Mouse (Mus musculus): Measurements from ENCODE around the gene Lcn11.
"Not testable (repeated sequence)": the region's sequence is repeated elsewhere in the genome, so short reads cannot be mapped to it uniquely, and the experiment has no call there.

Lcn11 gene

DNA sequence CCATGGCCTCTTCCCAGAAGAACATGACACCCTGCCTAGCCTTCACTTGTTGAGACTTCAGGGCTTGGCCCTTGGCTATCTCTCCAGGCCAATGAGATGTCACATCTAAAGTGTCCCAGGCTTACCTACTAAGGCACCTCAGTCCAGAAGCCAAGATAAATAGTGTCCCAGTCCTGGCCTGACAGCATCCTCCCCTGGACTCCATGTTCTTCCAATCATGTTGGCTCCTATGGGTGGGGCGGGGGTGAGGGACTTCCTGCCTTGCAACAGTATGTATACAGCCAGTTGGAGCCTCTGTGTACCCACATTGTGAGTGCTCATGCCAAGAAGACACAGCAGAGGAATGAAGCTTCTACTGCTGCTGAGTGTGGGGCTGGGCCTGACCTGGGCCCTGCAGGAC lies at the start of gene Lcn11:
Gene Lcn11 (plus strand): TSS at position 301 of the 400 bp plus-strand sequence.
- DNase-seq: no peak

DNA sequence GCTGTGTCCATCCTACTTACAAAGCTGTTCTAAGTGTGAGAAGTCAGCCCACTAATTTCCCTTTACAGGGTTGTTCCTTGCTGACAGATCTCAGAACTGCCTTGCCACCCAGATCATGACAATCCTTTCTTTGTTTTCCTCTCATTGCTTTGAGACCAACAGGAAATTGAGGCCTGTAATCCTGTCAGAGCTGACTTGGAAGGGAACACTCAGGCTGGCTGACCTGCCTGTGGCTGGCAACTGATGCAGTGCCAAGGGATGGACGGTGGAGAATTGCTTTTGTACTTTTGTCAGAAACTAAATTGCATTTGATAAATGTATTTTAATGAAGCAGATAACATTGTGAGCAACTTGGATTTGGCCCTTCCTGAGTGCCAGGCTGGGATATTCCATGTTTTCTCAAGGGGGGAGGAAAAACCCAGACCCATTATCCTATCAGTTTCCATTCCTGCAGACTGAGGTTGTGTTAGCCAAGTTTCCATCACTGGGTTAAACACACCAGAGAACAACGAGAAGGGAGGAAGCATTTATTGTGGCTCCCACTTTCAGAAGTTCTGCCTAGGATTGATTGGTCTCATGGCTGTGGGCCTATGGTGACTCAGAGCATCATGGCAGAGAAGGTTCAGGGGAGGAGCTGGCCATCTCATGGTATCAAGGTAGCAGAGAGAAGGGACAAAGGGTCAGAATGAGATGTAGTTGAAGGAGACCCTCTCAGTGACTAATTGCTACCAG lies 43.5 kb upstream of the Lcn11 start:
- no peak for DNase-seq

DNA sequence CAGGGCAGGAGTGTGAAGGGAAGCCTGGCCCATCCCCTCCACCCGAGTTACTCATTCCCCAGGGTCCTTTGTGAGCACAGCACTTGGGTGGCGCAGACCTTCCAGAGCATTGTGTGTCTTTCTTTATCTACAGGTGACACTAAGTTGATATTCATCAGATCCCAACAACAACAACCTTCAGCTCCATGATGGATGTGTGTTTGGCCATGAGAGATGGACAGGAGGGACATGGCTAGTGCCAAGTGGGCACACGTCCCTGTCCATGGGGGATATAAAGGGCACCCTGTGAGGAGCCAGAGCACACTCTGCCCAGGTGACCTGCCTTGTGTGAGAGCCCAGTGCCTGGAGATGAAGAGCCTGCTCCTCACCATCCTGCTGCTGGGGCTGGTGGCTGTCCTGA lies 40.1 kb upstream of the Lcn11 start, which contains the start of gene Obp2b:
Gene Obp2b (plus strand): TSS at position 301 of the 400 bp plus-strand sequence.
- DNase-seq: not testable (repeated sequence)

DNA sequence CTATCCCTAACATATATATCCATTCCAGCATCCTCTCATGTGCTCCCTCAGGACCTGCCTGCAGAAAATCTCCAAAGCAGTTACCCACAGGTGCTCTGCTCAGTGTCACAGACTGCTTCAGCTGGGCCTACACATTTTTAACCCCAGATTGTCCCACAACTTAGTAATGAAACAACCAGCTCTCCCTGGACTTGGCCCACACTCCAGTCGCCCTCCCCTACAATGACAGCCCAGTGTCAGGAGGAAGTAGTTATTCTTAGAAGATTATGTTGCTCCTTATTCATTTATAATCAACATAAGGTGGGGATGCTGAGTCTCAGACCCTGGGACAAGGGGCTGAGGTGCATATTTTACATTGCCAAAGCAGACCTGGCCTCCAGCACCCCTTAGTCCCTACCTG lies 35.1 kb upstream of the Lcn11 start:
- DNase-seq: no peak

DNA sequence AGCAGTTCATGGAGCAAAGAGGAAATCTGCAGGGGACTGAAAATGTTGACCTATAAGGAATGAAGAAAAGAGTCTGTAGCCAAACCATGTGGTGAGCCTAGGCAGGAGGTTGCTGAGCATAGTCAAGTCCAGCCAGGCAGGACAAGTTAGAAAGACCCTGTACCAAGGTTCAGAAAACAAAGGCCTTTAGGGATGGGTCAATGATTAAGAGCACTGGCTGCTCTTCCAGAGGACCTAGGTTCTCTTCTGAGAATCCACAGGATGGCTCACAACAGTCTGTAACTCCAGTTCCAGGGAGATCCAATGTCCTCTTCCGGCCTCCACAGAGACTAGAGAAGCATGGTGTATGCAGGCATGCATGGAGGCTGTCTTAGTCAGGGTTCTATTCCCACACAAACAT lies 22.6 kb upstream of the Lcn11 start:
- no peak for DNase-seq

DNA sequence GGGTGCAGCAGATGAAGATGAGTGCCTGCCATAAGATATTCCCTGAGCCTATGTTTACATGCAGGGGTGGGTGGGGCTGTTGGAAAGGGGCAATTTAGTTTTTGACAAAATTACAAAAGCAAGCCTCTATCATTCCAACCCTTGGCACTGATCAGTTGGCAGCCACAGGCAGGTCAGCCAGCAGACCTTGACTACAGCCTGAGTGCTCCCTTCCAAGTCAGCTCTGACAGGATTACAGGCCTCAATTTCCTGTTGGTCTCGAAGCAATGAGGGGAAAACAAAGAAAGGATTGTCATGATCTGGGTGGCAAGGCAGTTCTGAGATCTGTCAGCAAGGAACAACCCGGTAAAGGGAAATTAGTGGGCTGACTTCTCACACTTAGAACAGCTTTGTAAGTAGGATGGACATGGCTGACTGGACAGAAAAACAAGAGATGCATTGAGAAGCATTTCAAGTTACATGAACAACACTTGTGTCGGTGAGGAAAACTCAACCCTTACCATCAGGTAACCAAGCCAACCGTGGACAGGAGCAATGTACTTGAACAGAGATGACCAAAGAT lies 18.7 kb upstream of the Lcn11 start:
- DNase-seq: no peak

DNA sequence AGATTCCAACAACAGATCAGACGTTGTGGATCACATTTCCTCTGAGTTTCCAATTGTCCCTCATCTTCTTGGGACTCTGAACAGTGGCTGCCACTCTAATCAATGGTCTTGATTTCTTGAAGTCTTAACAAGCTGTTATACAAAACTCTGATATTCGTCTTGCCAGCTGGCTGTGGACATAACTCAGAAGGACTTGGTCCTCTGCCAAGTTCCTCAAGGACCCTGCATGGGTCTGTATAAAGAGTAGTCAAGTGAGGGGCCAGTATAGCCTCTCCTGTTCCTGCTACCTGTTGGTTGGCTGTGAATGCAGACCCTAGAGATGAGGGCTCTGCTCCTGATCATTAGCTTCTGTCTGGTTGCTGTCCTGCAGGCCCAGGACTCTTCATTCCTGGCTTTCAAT lies 11.5 kb upstream of the Lcn11 start, which contains the start of gene Lcn3:
Gene Lcn3 (plus strand): TSS at position 301 of the 400 bp plus-strand sequence.
- no peak for DNase-seq

DNA sequence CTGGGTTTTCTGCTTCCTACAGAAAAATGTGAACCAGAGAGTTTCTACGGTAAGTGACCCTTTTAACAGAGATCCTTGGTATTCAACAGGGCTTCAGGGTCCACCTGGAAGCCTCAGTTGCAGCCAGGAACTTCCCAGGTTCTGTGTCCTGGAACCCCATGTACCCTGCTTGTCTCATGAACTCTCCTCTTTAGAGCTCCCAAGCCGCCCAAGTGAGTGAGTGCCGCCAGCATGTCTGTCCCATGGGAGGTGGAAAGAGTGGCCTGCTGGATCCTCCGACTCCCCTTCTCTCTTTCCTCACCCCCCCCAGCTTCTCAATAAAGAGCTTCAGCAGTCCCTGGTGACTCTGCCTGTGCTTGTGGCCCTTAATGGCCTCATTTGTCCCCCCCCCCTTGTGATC lies 9.1 kb upstream of the Lcn11 start:
- no peak for DNase-seq

DNA sequence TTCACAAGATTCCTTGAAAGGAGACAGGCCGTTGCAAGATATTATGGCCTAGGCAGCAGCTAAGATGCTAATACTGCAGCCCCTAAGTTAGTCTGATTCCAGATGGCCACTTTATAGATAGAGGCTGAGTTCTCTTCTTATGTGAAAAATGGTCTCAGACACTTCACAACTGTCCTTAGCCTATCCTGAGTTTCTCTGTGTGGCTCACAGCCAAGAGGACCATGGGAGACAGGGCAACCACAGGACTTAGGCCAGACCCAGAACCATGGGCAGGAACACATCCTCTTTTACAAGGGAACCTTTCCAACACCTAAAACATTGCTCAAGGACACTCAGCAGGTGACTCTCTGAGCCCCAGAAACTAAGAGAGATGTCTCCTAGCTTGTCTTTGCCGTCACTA lies 3.3 kb upstream of the Lcn11 start:
- no peak for DNase-seq

DNA sequence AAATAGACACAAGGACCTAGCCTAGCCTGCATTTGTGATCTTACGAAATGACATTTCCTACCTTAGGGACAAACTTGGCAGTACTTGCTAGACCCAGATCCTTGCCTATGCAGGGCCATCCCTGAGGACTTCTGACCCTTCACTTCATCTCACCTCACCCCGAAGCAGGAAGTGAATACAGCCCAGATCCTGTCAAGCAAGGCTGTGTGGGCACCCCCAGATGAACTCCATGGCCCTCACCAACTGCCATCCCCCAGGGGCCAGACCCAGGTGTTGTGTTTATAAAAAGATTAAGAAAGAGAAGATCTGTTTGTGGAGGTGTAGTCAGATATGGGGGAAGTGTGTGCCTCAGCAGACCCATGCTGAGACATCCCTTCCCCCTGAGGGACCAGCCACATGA lies 2.2 kb upstream of the Lcn11 start:
- DNase-seq: no peak

DNA sequence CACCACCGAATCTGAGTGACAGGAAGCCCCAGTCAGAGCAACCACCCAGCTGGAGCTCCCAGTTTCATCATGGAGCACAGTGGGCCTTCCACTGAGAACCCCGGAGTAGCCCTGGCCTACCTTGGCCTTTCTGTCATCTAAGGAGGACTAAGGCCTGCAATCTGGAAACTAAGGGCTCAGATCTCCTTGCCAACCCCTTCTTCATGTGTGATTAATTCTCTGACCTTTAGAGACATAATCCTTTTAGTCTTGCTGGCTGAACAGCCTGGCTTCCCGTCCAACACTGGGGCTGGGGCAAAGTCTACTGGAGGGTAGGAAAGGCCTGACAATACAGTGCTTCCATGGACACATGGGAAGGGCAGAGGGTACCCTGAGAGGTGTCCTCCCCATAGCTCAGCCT lies 826 bp upstream of the Lcn11 start:
- DNase-seq: no peak

DNA sequence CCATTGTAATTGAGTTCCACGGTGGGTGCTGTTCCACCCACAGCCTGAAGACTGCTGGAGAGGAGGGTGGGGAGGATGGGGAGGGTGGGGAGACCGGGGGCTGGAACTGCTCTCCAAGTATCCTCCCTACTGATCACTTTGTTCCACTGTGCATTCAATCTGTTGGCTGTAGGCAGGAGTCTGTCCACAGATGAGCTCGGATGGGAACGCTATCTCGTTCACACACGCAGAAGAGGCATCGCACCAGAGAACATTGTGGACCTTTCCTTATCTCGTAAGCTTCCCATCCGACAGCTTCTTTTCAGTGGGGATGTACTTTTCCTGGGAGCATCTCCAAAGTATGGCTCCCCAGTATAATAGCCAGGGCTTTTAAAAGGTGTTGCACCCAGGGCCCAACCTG lies 2.3 kb downstream of the Lcn11 start:
- no peak for DNase-seq

DNA sequence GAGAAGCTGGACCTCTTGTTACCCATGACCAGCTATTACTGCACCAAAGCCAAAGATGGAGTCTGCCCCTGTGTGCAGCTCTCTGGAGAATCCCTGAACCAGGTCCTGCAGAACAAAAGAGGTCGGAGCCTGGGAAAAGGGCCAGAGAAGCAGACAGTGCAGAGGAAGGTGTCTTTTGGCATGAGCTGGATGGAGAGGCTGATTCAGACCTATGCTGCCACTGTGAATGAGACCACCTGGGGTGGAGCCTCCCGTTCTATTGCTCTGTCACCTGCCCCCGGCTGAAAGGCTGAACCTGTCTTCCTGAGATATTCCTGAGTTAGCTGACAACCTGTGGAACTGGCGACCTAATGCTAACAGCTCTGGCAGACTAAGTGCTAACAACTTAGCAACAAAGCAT lies 4.1 kb downstream of the Lcn11 start:
- no peak for DNase-seq

DNA sequence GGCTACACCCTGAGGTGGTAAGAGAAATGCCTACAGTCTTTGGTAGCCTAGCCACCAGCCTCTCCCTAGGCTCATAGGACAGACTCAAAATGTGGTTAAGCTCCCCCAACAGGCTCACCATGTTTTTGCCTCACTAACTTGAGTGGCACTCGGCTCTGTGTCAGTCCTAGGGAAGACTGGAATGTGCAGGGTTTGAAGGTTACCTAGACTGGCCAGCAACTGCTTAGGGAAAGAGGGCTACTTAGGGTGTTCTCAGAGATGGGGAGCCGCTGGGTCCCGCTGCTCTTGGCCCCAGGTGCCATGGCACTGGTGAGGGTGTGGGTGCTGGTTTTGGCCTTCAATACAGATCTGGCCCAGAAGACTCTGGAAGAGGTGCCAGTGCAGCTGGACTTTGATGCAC lies 5.1 kb downstream of the Lcn11 start, which contains the start of gene Gm13539:
Gene Gm13539 (plus strand): TSS at position 301 of the 400 bp plus-strand sequence.
- DNase-seq: no peak

DNA sequence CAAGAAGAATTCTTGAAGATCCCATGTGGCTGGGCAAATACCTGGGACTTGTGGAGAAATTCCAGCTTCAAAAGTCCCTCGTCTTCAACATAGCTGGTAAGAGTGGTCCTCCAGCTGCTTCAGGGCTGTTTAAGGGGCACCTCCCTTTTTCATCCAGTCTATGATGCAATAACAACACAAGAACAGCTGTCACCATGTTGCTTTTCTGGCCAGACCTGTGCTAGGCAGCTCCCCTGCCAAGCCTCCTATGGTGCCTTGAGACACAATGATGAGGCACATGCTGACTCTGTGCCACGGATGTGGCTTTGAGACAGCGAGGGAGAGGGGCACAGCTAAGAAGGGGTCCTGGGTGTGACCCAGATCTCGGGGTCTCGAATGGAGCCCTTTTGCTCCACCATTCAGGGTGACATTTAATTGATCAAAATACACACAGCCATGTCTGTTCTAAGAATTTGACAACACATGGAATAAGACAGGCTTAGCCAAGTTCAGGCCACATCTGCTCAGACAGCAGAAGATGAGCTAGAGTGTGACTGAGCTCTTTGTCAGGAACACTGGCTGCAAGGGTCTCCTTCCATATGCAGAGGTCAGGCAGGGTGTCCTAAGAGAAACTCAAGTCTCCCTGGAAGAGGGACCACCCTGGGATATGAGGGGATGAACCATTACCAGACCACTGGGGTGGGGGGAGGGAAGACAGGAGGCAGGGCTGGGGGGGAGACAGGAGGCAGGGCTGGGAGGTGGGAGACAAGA lies 8.9 kb downstream of the Lcn11 start:
- peak; percentile 23 for DNase-seq

DNA sequence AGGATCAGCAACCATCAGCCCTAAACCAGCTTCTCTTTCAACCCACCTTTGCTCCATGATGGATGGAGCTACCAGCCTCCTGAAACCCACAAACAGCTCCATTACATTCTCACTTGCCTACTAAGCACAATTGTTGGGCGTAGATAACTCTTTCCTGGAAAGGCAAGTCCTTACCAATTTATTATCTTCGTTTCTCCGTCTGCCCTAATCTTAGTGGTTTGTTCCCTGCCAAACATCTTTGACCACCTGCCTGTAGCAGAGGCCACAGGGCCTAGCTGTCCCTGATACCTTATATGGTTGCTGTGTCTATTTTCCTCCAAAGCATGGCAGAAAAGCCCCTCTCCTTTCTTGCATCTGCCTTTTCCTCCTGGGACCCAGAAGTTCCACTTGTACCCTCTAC lies 12.3 kb downstream of the Lcn11 start:
- DNase-seq: no peak

DNA sequence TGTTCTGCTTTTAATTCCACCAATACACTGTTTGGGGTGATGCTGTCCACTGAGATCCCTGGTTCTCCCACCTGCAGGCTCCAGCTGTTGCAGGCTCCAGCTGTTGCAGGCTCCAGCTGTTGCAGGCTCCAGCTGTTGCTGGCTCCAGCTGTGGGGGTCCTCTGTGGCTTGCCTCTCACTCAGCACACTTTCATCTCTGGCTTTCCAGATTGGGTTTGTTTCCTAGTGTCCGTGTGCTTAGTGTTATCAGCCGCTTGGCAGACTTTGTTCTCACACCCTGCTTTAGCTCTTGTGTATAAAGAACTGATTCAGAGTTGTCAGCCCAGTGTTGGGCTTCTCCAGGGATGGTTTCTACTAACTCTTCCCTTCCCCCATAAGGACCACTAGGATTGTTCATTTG lies 20.8 kb downstream of the Lcn11 start:
- DNase-seq: no peak

DNA sequence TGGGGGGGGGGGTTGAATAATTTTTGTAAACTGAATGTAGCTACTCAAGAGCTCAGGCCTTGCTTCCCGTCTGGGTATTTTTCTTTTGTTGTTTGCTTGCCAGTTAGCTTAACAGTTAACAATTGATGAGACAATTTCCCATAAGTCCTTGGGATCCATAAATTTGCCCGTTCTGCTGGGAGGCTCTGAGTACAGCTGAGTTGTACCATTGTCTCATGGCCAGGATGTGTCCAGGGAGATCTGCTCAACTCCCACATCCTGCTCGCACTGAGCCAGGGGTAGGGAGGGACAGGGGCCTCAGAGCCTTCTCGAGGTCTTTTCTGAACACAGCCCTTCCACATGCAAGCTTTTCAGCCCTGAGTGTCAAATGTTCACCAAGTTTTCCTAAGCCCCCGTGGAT lies 21.2 kb downstream of the Lcn11 start:
- DNase-seq: no peak

DNA sequence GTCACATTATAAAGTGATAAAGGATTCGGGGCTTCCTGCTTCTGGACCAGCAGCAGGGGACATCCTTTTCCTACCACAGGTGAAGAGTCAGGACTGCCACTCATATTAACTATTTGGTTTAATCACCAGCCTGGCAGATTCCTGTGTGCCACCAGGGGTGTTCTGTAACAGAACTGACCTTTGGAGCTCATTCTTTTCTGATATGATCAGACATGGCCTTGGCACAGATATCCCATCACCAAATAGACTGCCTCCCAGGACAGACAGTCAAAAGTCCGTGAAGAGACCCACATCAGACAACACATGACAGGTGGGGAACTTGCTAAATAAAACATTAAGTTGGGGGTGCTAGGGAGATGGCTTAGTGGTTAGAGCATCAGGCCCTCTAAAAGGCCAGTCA lies 34.9 kb downstream of the Lcn11 start:
- DNase-seq: no peak

DNA sequence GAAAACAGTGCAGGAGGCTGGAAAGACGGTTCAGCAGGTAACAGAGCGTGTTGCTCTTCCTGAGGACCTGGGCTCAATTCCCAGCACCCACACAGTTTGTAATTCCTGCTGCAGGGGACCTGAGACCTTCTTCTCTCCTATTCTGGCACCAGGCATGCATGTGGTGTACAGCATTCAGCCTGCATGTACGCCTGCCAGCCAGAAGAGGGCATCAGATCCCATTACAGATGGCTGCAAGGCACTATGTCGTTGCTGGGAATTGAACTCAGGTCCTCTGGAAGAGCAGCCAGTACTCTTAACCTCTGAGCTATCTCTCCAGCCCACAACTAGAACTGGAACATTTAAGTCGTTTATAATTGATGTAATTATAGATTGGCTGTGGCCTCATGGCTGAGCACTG lies 36.5 kb downstream of the Lcn11 start:
- no peak for DNase-seq

DNA sequence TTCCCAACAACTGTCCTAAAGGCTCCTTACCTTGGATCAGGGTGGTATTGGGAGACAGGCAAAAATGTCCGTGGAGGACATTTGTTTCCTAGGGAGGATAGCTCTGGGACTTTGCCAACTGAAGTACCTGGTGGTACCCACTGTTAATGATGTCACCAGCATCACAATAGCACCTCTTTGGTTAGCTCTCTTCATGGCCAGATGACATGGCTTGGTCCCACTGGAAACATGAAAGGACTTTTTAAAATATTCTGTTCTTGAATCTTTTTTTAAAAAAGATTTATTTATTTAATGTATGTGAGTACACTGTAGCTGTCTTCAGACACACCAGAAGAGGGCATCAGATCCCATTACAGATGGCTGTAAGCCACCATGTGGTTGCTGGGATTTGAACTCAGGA lies 38.9 kb downstream of the Lcn11 start, which contains the start of gene Glt6d1:
Gene Glt6d1 (minus strand): TSS at position 101 of the 400 bp plus-strand sequence.
- DNase-seq: not testable (repeated sequence)

DNA sequence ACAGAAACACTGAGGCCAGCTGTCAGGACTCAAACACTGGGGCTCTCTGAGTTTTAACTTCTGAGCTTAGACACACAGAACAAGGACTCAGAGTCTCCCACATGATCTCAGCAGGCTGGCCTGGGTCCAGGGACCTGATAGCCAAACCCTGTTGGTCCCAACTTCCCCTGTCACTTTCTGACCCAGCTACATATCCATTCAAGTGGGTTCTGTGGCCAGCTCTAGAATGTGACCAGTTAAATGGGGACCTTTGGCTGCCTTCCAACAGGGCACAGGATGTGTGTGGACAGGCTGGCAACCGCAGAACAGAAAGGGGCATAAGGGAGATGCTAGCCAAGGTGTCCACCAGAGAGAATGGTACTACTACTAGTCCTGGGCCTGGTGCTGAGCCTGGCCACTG lies 46.0 kb downstream of the Lcn11 start, which contains the start of gene Lcn9:
Gene Lcn9 (plus strand): TSS at position 348 of the 400 bp plus-strand sequence.
- peak; percentile 21 for DNase-seq

DNA sequence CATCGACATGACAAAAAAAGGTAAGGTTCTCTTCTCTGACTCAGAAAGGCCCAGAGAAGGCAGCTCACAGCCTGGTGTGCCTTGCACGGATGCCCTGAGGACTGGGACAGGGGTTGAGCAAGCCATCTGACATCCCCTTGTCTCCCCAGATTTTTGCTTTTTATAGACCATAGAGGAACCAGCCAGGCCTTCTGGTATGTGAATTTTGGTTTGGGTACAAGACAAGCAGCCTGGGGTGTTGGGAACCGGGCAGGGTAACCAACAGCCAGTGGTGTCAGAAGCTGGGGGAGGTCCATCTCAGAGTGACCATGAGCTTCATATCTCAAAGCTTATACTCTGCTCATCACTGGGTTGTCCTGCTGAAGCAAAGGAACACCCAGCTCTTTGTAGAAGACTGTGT lies 47.9 kb downstream of the Lcn11 start:
- no peak for DNase-seq
